Mouse (Mus musculus) thymus, adult 2 months (tissue): ENCODE measurements around the gene Nav1.

ENCODE experiments used
- CTCF ChIP-seq: fragments of 200-500 bp; IDR thresholded peaks from 2 replicates; pipeline ENCODE4 v1.5.1; 2012; ENCODE audit warnings: mild to moderate bottlenecking, control low read depth, low read length, moderate library complexity, borderline replicate concordance; ENCODE audit not compliant: control insufficient read depth, poor library complexity, insufficient read depth; ENCODE audit errors: extremely low read depth
- POLR2A ChIP-seq: fragments of 200-500 bp; IDR thresholded peaks from 2 replicates; pipeline ENCODE4 v1.6.1; 2012; ENCODE audit warnings: mild to moderate bottlenecking, low read length, control low read depth, moderate library complexity; ENCODE audit not compliant: control insufficient read depth, poor library complexity, insufficient read depth; ENCODE audit errors: extremely low read depth

DNA sequence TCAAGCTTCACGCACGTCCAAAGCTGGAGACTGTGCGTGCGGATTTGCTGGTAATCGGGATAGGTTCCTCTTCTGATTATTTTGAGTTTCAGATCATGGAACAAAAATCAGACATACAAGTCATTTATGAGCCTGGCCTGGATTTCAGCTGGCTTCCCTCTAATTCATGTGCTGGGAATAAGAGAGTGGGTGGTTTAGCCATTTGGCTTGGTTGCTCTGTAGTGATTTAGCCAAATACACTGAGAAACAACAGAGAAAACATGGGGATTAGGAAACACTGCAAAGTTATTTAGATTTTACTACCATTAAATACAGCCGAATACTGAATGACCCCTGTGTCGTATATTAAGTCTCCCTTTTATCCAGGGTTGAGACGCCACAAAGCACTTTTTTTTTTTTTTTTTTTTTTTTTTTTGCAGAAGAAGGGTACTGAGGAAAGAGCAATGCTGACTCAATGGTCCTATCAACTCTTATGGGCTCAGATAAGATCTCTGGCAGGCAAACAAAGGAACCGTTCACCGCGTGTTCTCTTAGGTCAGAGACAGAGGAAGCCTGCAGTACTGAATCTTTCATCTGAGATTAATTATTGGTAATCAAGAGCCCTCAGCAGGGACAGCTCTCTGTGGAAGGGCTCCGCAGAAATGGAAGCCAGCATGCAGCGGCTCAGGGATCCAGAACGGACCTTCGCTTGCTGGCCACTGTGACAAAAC, 132.1 kb downstream of the Nav1 start:
- TF ChIP-seq CTCF (no peak), POLR2A (no peak)
